Mouse (Mus musculus): ENCODE results near the gene Nat8f7. TPM values are rescaled to one million over a fixed set of nuclear protein-coding genes. Genes with fewer than 3 reads are reported as not detected.

Gene Nat8f7
- not detected for total RNA-seq (2023)

DNA sequence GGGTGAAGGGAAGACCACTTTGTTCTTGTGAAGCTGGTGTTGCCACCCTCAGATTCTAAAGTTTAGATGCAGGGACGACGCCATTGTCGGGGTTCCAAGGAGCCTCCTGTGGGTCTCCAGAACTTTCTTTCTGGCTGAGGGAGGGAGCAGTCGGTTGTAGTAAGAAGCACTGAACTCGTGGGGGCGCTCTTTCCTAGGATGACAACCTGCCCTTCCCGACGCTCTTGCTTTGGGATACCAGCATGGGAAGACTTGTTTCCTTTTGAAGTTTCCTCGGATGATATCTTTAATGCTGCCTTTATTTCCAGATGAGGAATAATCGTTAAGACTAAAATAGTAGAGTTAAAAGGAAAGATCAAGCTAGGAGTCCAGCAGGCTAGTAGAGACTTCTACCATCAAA, at the start of gene Nat8f7:
Gene Nat8f7 (minus strand): TSS at position 101 of the 400 bp plus-strand sequence.

Other genes with a start within 250 kb of the Nat8f7 start
- not detected for gene Fbxo41, start 210.2 kb downstream of the Nat8f7 start, total RNA-seq (2023)
- gene Egr4, start 199.6 kb downstream of the Nat8f7 start, total RNA-seq (2023), result 0.26 TPM
- gene Alms1, start 125.7 kb downstream of the Nat8f7 start, total RNA-seq (2023), result 4.2 TPM
- gene Nat8f3, start 52.5 kb upstream of the Nat8f7 start, total RNA-seq (2023), result not detected
- gene Nat8f6, start 107.7 kb upstream of the Nat8f7 start, total RNA-seq (2023), result not detected
- gene Nat8f5, start 107.8 kb upstream of the Nat8f7 start, total RNA-seq (2023), result not detected
- not detected for gene Nat8, start 118.9 kb upstream of the Nat8f7 start, total RNA-seq (2023)
- 0.56 TPM for gene Nat8f2, start 156.0 kb upstream of the Nat8f7 start, total RNA-seq (2023)
- 3.4 TPM for gene Nat8f4, start 191.7 kb upstream of the Nat8f7 start, total RNA-seq (2023)
- gene Tprkb, start 198.7 kb upstream of the Nat8f7 start, total RNA-seq (2023), result 22.9 TPM
- gene Nat8f1, start 202.5 kb upstream of the Nat8f7 start, total RNA-seq (2023), result 2.2 TPM
- 245 TPM for gene Dusp11, start 248.5 kb upstream of the Nat8f7 start, total RNA-seq (2023)